Mouse (Mus musculus): Measurements from ENCODE around the gene Gm5105. TPM values are rescaled to one million over a fixed set of nuclear protein-coding genes. Genes with fewer than 3 reads are reported as not detected.

Gm5105 gene
- polyA plus RNA-seq, 1 experiment from 2014 or later = not detected

DNA sequence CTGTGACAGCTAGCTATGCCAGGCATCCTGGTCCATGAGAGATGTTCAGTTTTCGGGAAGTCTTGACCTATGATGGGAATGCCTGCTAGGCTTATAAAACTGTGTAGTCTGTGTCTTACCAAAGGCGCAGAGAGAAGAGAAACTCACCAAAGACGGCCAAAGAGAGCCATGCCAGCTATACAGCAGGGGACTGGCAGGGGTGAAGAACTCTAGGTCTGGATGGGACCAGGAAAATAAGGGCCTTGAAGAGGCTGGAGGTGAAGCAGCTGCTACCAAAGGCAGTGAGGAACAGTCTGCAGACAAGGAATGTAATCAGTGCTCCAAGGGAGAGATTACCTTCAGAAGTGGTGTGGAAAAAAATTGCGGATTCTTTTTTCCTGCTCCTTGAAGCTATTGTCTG, 16.7 kb upstream of the Gm5105 start:
- Histone ChIP-seq H3K36me3 (no peaks in the 10 kb centered on the region), H3K27me3 (no peaks in the 10 kb centered on the region), H3K4me1 (no peaks in the 10 kb centered on the region), H3K4me3 (no peak overlapping the region), H3K9ac (replicated peaks) (no peak overlapping the region), H3K4me2 (replicated peaks) (no peak overlapping the region), H3K27ac (replicated peaks) (no peak overlapping the region), H3K9me3 (no peaks in the 10 kb centered on the region)
- 64% methylated on average over 4 of the region's 4 CpGs for WGBS
- no peak for ATAC-seq (ENCODE audit: low FRiP score, low read depth)

DNA sequence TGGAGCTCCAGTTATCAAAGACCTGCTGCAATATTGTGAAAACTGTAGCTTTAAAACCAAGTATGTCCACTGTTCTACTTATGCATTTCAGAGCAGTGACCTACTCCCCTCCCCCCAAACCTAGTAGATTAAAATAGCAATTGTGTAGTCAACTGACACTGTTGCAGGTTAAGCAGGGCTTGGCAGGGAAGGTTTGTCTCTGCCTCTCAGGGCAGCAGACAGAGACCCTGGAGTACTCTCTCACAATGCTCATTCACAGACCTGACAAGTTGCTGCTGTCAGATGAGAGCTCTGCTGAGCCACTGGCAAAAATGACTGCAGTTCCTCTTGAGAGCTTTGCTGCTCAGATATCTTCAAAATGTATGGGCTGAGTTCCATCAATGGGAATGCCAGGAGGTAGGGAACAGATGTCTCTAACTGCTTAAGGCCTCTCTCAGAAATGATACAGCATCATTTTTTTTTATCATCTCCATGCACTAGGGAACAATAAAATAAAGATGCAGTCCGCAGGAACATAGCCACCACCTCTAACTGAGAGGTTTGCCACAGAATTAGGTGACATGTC, 16.0 kb upstream of the Gm5105 start:
- H3K4me2 ChIP-seq (replicated peaks) = no peak overlapping the region
- WGBS = 92% methylated on average over 1 of the region's 1 CpGs
- no peaks in the 10 kb centered on the region for H3K36me3 ChIP-seq
- no peaks in the 10 kb centered on the region for H3K9me3 ChIP-seq
- ATAC-seq (ENCODE audit: low FRiP score, low read depth) = no peak
- no peaks in the 10 kb centered on the region for H3K4me1 ChIP-seq
- no peak overlapping the region for H3K9ac ChIP-seq (replicated peaks)
- no peak overlapping the region for H3K27ac ChIP-seq (replicated peaks)
- H3K27me3 ChIP-seq = no peaks in the 10 kb centered on the region
- H3K4me3 ChIP-seq = no peak overlapping the region

- WGBS = 85% methylated on average over 1 of the region's 1 CpGs
- Histone ChIP-seq H3K4me3 (no peak overlapping the region), H3K4me2 (replicated peaks) (no peak overlapping the region), H3K4me1 (no peaks in the 10 kb centered on the region), H3K36me3 (no peaks in the 10 kb centered on the region), H3K27me3 (no peaks in the 10 kb centered on the region), H3K27ac (replicated peaks) (no peak overlapping the region), H3K9me3 (no peaks in the 10 kb centered on the region), H3K9ac (replicated peaks) (no peak overlapping the region)
- ATAC-seq (ENCODE audit: low FRiP score, low read depth) = no peak
Measured at GRCm38 (mm10) chr3:138078701-138079100, 11.5 kb upstream of the Gm5105 start.

- 79% methylated on average over 11 of the region's 11 CpGs for WGBS
- ATAC-seq (ENCODE audit: low FRiP score, low read depth) = no peak
- Histone ChIP-seq H3K4me2 (replicated peaks) (no peak overlapping the region), H3K4me1 (no peaks in the 10 kb centered on the region), H3K9me3 (no peaks in the 10 kb centered on the region), H3K4me3 (no peak overlapping the region), H3K9ac (replicated peaks) (no peak overlapping the region), H3K36me3 (no peaks in the 10 kb centered on the region), H3K27me3 (no peaks in the 10 kb centered on the region), H3K27ac (replicated peaks) (no peak overlapping the region)
Measured at GRCm38 (mm10) chr3:138077476-138078340, 10.5 kb upstream of the Gm5105 start.

DNA sequence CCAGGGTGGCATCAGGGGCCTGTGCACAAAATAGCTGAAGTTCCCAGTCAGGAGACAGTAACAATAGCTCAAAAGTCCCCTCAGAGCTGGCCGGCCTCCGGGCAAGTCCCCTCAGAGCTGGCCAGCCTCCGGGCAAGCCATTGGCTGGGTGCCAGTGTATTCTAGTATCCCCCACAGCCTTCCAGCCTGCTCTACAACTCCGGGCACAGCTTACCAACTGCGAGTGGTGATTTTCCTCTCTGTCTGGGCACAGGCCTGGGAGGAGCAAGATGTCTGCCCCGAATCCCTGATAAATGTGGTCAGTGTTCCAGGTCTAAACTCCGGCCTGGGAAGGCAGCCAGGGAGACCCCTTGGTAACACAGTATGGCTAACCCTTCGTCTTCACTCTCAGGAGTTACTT, 8.0 kb upstream of the Gm5105 start:
- no peak for ATAC-seq (ENCODE audit: low FRiP score, low read depth)
- Histone ChIP-seq H3K36me3 (no peaks in the 10 kb centered on the region), H3K27me3 (no peaks in the 10 kb centered on the region; the same call in 1 of the 2 replicates), H3K9ac (replicated peaks) (no peak overlapping the region), H3K27ac (replicated peaks) (no peak overlapping the region), H3K4me3 (no peak overlapping the region), H3K9me3 (no peaks in the 10 kb centered on the region), H3K4me2 (replicated peaks) (no peak overlapping the region), H3K4me1 (0 out of 2 replicates have a peak, but pooled peaks cover 3% of the 10 kb centered on the region)
- 78% methylated on average over 8 of the region's 8 CpGs for WGBS

DNA sequence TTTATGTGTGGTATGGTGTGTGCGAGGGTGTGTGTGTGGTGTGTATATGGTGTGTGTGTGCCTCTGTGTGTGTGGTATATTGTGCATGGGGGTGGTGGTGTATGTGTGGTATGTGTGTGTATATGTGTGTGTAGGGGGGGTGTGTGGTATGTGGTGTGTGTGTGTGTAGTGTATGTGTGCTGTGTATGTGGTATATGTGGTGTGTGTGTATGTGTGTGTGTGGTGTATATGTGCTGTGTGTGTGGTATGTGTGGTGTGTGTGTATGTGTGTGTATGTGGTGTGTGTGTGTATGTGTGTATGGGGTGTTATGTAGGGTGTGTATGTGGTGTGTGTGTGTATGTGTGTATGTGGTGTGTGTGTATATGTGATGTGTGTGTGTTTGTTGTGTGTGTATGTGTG, 7.0 kb upstream of the Gm5105 start:
- H3K4me2 ChIP-seq (replicated peaks) = no peak overlapping the region
- H3K36me3 ChIP-seq = no peaks in the 10 kb centered on the region
- H3K9ac ChIP-seq (replicated peaks) = no peak overlapping the region
- 0 out of 2 replicates have a peak, but pooled peaks cover 5% of the 10 kb centered on the region for H3K4me1 ChIP-seq
- H3K4me3 ChIP-seq = no peak overlapping the region
- ATAC-seq (ENCODE audit: low FRiP score, low read depth) = no peak
- 94% methylated on average over 1 of the region's 1 CpGs for WGBS
- H3K27me3 ChIP-seq = peaks cover 10% of the 10 kb centered on the region; the same call in 1 of the 2 replicates
- H3K9me3 ChIP-seq = no peaks in the 10 kb centered on the region
- H3K27ac ChIP-seq (replicated peaks) = no peak overlapping the region

DNA sequence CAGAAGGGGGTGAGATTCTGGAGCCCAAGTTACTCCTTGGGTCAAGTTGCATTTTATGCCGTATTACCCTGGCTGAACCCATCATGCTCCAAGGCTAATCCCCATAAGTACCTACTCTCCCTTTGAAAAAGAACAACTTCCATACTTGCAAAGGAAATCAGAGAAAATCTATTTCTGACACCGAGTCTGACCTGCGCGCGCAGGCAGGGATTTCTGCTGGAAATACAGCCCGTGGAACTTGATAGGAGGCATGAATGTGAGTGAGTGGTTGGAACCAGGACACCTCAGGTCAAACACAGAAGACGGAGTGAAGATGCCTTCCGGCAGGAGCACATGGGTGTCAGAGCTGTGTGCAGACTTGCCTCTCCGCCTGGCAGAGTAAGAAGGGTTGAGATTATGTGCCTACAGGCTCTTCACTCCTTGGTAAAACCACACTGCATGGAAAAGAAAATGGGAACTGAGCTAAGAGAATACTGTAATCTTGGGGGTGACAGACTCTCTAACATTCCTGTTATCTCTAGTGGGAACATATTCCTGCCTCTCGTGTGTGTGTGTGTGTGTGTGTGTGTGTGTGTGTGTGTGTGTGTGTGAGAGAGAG, 4.4 kb upstream of the Gm5105 start:
- Histone ChIP-seq H3K4me2 (replicated peaks) (no peak overlapping the region), H3K9me3 (no peaks in the 10 kb centered on the region), H3K36me3 (no peaks in the 10 kb centered on the region), H3K27ac (replicated peaks) (no peak overlapping the region), H3K4me3 (no peak overlapping the region), H3K4me1 (peaks cover 8% of the 10 kb centered on the region; the same call in 1 of the 2 replicates), H3K27me3 (peaks cover 10% of the 10 kb centered on the region; the same call in 1 of the 2 replicates), H3K9ac (replicated peaks) (no peak overlapping the region)
- ATAC-seq (ENCODE audit: low FRiP score, low read depth) = no peak
- WGBS = 85% methylated on average over 10 of the region's 10 CpGs

DNA sequence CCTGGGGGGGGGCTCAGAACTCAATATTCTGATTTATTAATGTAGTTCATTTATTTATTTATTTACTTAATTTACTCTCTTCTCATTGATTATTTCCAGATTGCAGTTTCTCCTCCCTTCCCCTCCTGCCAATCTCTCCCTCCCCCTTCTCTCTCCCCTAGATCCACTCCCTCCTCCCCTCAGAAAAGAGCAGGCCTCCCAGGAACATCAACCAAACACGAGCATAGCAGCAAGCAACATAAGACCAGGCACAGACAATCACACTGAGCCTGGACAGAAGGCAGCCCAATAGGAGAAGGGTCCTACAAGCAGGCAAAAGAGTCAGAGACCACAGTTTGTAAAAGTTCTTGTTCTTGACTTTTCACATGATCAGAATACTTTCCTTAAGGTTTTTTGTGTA, 3.8 kb upstream of the Gm5105 start:
- Histone ChIP-seq H3K36me3 (no peaks in the 10 kb centered on the region), H3K4me2 (replicated peaks) (no peak overlapping the region), H3K9ac (replicated peaks) (no peak overlapping the region), H3K4me3 (no peak overlapping the region), H3K27me3 (peaks cover 10% of the 10 kb centered on the region; the same call in 1 of the 2 replicates), H3K9me3 (no peaks in the 10 kb centered on the region), H3K4me1 (peaks cover 9% of the 10 kb centered on the region; the same call in 1 of the 2 replicates), H3K27ac (replicated peaks) (no peak overlapping the region)
- ATAC-seq (ENCODE audit: low FRiP score, low read depth) = no peak
- 11% methylated on average over 1 of the region's 1 CpGs for WGBS

DNA sequence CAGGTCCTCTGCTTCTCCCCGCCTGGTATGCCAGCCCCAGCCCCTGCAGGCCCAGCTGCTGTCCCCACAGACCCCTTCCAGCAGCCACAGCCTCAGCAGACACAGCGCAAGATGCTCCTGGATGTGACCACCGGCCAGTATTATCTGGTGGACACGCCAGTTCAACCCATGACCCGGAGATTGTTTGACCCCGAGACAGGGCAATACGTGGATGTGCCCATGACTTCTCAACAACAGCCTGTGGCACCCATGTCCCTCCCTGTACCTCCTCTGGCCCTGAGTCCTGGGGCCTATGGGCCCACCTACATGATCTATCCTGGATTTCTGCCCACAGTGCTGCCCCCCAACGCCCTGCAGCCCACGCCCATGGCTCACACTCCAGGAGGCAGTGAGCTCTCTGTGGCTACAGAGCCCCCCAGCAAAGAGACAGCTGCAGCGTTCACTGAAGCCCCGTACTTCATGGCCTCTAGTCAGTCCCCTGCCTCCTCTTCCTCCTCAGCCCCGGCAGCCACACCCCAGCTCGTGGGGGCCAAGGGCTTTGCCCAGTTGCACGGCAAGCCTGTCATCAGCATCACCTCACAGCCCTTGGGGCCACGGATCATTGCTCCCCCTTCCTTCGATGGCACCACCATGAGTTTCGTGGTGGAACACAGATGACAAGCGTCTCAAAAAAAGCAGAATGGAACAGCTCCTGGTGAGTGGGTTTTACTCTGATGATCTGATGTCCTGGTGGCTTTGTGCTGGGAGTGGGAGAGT, 2.7 kb upstream of the Gm5105 start:
- Histone ChIP-seq H3K9me3 (no peaks in the 10 kb centered on the region), H3K4me1 (peaks cover 15% of the 10 kb centered on the region; the same call in 1 of the 2 replicates), H3K9ac (replicated peaks) (no peak overlapping the region), H3K36me3 (no peaks in the 10 kb centered on the region), H3K27me3 (peaks cover 10% of the 10 kb centered on the region; the same call in 1 of the 2 replicates), H3K27ac (replicated peaks) (no peak overlapping the region), H3K4me3 (no peak overlapping the region), H3K4me2 (replicated peaks) (no peak overlapping the region)
- ATAC-seq (ENCODE audit: low FRiP score, low read depth) = no peak
- WGBS = 78% methylated on average over 18 of the region's 18 CpGs

DNA sequence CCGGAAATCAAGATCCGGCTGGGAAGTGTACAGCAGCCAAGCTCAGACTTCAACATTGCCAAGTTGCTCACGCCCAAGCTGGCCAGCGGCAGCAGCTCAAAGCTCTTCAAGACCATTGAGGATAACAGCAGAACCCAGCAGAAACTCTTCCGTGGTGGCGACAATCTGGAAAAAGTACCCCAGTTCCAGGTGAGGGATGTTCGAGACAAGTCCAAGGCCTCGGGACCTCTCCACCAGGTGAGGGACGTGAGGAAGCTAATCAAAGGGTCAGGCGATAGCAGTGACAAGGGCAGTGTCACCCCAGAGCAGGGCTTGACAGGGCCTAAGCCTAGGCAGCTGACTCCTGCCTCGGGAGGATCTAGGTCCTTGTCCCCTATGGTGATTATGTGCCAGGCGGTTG, 915 bp upstream of the Gm5105 start:
- no peak overlapping the region for H3K4me3 ChIP-seq
- no peak overlapping the region for H3K27ac ChIP-seq (replicated peaks)
- no peaks in the 10 kb centered on the region for H3K9me3 ChIP-seq
- no peak for ATAC-seq (ENCODE audit: low FRiP score, low read depth)
- peaks cover 15% of the 10 kb centered on the region; the same call in 1 of the 2 replicates for H3K4me1 ChIP-seq
- H3K27me3 ChIP-seq = peaks cover 10% of the 10 kb centered on the region; the same call in 1 of the 2 replicates
- WGBS = 95% methylated on average over 12 of the region's 12 CpGs
- no peaks in the 10 kb centered on the region for H3K36me3 ChIP-seq
- H3K9ac ChIP-seq (replicated peaks) = no peak overlapping the region
- no peak overlapping the region for H3K4me2 ChIP-seq (replicated peaks)

DNA sequence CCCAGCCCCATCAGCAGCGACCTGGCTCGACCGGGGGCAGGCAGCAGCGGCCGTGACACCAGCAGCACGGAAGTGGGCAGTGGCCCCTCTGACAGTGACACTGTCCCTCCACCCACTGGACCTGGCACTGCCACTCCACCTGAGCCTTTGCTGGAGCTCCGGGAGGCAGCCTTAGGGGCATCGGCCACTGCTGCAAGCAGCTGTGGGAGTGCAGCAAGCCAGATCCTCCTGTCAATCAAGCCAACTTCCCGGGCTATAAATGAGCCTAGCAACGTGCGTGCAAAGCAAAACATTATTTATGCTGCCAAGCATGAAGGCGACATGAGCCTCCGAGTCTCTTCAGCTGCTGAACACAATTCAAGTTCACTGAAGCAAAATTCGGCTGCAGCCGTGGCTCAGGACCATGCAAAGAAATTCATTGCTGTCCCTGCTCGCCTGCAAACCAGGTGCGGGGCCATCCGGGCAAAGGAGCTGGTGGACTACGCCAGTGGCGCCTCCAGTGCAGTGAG, 786 bp downstream of the Gm5105 start:
- no peaks in the 10 kb centered on the region for H3K36me3 ChIP-seq
- H3K27ac ChIP-seq (replicated peaks) = no peak overlapping the region
- H3K4me1 ChIP-seq = peaks cover 15% of the 10 kb centered on the region; the same call in 1 of the 2 replicates
- no peak overlapping the region for H3K4me3 ChIP-seq
- H3K9ac ChIP-seq (replicated peaks) = no peak overlapping the region
- WGBS = 80% methylated on average over 20 of the region's 20 CpGs
- H3K9me3 ChIP-seq = no peaks in the 10 kb centered on the region
- H3K4me2 ChIP-seq (replicated peaks) = no peak overlapping the region
- peaks cover 10% of the 10 kb centered on the region; the same call in 1 of the 2 replicates for H3K27me3 ChIP-seq
- peak; percentile 47 for ATAC-seq (ENCODE audit: low FRiP score, low read depth)

All from midbrain, embryonic 12.5 days (tissue).